Mouse (Mus musculus) CH12.LX (cell line): Measurements from ENCODE around the gene Cpsf6.

ENCODE experiments used
- CHD1 ChIP-seq: IDR thresholded peaks from 2 replicates; pipeline ENCODE4 v1.6.1; 2012; ENCODE audit warnings: low read depth, low read length, improper control_type of control experiment, inconsistent platforms
- CTCF ChIP-seq, 2 experiments: IDR thresholded peaks in 1 of 2; conservative IDR thresholded peaks in 1 of 2; 2 replicates each; pipeline ENCODE4 v1.5.1; 2011 to 2012; ENCODE audit warnings: low read depth in 2 of 2, low read length in 2 of 2, improper control_type of control experiment in 1 of 2, inconsistent platforms in 1 of 2, mild to moderate bottlenecking in 1 of 2, moderate library complexity in 1 of 2
- ELF1 ChIP-seq: IDR thresholded peaks from 2 replicates; pipeline ENCODE4 v1.6.1; 2014; ENCODE audit warnings: low read depth, mild to moderate bottlenecking, inconsistent platforms, low read length, improper control_type of control experiment
- EP300 ChIP-seq: IDR thresholded peaks from 2 replicates; pipeline ENCODE4 v1.6.1; 2011; ENCODE audit warnings: low read length, improper control_type of control experiment
- HCFC1 ChIP-seq: IDR thresholded peaks from 2 replicates; pipeline ENCODE4 v1.6.1; 2012; ENCODE audit warnings: low read depth, mild to moderate bottlenecking, inconsistent platforms, low read length, improper control_type of control experiment
- KAT2A ChIP-seq: IDR thresholded peaks from 2 replicates; pipeline ENCODE4 v1.6.1; 2012; ENCODE audit warnings: low read length, improper control_type of control experiment, inconsistent platforms; ENCODE audit not compliant: insufficient replicate concordance
- MAFK ChIP-seq: IDR thresholded peaks from 2 replicates; pipeline ENCODE4 v1.6.1; 2011; ENCODE audit warnings: low read length, improper control_type of control experiment; ENCODE audit not compliant: insufficient replicate concordance
- MAZ ChIP-seq: IDR thresholded peaks from 2 replicates; pipeline ENCODE4 v1.6.1; 2012; ENCODE audit warnings: low read depth, mild to moderate bottlenecking, inconsistent platforms, low read length, improper control_type of control experiment, moderate library complexity
- MYC ChIP-seq: IDR thresholded peaks from 2 replicates; pipeline ENCODE4 v1.6.1; 2011; ENCODE audit warnings: low read depth, mild to moderate bottlenecking, improper control_type of control experiment, low read length
- POLR2A ChIP-seq: IDR thresholded peaks from 2 replicates; pipeline ENCODE4 v1.6.1; 2011; ENCODE audit warnings: low read depth, mild to moderate bottlenecking, improper control_type of control experiment, low read length
- POLR2AphosphoS2 ChIP-seq: IDR thresholded peaks from 2 replicates; pipeline ENCODE4 v1.6.1; 2011; ENCODE audit warnings: low read depth, low read length, improper control_type of control experiment
- RAD21 ChIP-seq: IDR thresholded peaks from 2 replicates; pipeline ENCODE4 v1.6.1; 2011; ENCODE audit warnings: low read depth, mild to moderate bottlenecking, low read length, improper control_type of control experiment, moderate library complexity

DNA sequence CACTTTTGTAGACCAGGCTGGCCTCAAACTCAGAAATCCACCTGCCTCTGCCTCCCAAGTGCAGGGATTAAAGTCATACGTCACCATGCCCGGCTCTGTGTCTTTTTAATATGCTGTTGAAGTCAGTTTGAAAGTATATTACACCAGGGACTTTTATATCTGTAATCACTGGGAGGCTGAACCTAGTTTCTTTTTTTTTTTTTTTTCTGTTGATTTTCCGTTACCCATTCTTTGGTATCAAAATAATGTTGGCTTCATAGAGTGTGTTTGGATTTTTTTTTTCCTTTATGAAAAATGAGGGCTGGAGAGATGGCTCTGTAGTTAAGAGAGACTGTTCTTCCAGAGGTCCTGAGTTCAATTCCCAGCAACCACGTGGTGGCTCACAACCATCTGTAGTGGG is 5.6 kb upstream of the Cpsf6 start:
- no peak for TF ChIP-seq HCFC1
- TF ChIP-seq CTCF (conservative IDR thresholded peaks at IDR 0.05 in 1 of 2, IDR thresholded peaks at IDR 0.05 in 1 of 2; ENCODE audit: low read depth in 2 of 2, low read length in 2 of 2), result no peak
- no peak for TF ChIP-seq POLR2A
- no peak for TF ChIP-seq CHD1
- TF ChIP-seq ELF1, result no peak
- TF ChIP-seq MAZ, result no peak
- TF ChIP-seq KAT2A, result no peak
- TF ChIP-seq MYC, result no peak
- no peak for TF ChIP-seq EP300
- TF ChIP-seq POLR2AphosphoS2, result no peak
- no peak for TF ChIP-seq MAFK
- TF ChIP-seq RAD21, result no peak
